Mouse (Mus musculus) limb, embryonic 10.5 days (tissue): ENCODE measurements around the gene Gm10112. TPM values are rescaled to one million over a fixed set of nuclear protein-coding genes. Genes with fewer than 3 reads are reported as not detected.

Source experiments
- DNase-seq: peaks from one replicate; pipeline ENCODE4 v3.0.0-alpha.2; 2017; ENCODE audit warnings: low spot score
- H3K27ac ChIP-seq: fragments of 300-500 bp; sonication (generic); 2 replicates; pipeline ENCODE4 v1.5.1; 2016; ENCODE audit warnings: mild to moderate bottlenecking
- H3K27me3 ChIP-seq: fragments of 300-500 bp; sonication (generic); 2 replicates; pipeline ENCODE4 v1.6.1; 2016; ENCODE audit warnings: low read depth, mild to moderate bottlenecking; ENCODE audit not compliant: poor library complexity, severe bottlenecking
- H3K36me3 ChIP-seq: fragments of 300-500 bp; sonication (generic); 2 replicates; pipeline ENCODE4 v1.6.1; 2016; ENCODE audit warnings: mild to moderate bottlenecking, moderate library complexity
- H3K4me1 ChIP-seq: fragments of 300-500 bp; sonication (generic); 2 replicates; pipeline ENCODE4 v1.6.1; 2016
- H3K4me3 ChIP-seq: fragments of 300-500 bp; sonication (generic); 2 replicates; pipeline ENCODE4 v1.5.1; 2016; ENCODE audit warnings: mild to moderate bottlenecking, moderate library complexity
- H3K9me3 ChIP-seq: fragments of 300-500 bp; sonication (generic); replicated peaks from 2 replicates; pipeline ENCODE4 v1.6.1; 2016; ENCODE audit warnings: mild to moderate bottlenecking
- WGBS: fragments of 180-500 bp; shearing (Covaris S2); methylation state at CpG from one replicate; pipeline ENCODE4 v1.1.7; 2016; 5-methylcytosine and 5-hydroxymethylcytosine counted together
- polyA plus RNA-seq: library from polyadenylated mRNA; unstranded; fragments of >200 nt; fragmentation: Nextera tagmentation; extraction: Ambion mirVana; gene quantifications from 2 replicates; pipeline ENCODE4 v1.2.1, GENCODE M21; 2016

Gm10112 gene
- not detected in 2 replicates for polyA plus RNA-seq

DNA sequence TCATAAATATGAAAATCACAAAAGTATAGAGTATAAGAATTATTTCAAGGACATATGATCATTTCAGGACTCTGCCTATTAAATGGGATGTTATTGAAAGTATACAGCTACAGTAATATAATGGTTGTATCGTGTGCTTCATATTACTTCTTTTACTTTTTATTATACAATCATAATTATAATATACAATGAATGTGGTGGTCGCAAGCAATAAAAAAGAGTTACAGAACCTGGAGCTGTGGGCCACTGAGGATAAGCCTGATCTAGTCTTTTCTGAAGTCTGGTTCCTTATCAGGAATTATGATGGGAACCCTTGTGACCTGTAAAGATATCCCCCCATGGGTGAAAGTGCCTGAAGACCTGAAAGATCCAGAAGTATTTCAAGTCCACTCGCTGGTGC, at the start of gene Gm10112:
TSS of gene Gm10112 (plus strand) at position 301 of the 400 bp plus-strand sequence.
- Histone ChIP-seq H3K4me1 (no peaks in the 10 kb centered on the region), H3K36me3 (no peaks in the 10 kb centered on the region), H3K9me3 (no peaks in the 10 kb centered on the region), H3K27ac (no peak within 1 kb of the TSS), H3K27me3 (no peaks in the 10 kb centered on the region), H3K4me3 (no peak within 1 kb of the TSS)
- 90% methylated on average over 3 of the region's 3 CpGs for WGBS
- no peak for DNase-seq

GRCm38 (mm10) chrX:111189574-111189973, 21.4 kb downstream of the Gm10112 start:
- no peak for DNase-seq
- 43% methylated on average over 1 of the region's 1 CpGs for WGBS
- Histone ChIP-seq H3K9me3 (no peaks in the 10 kb centered on the region), H3K4me1 (no peaks in the 10 kb centered on the region), H3K4me3 (no peak overlapping the region), H3K36me3 (no peaks in the 10 kb centered on the region), H3K27me3 (no peaks in the 10 kb centered on the region), H3K27ac (no peak overlapping the region)

GRCm38 (mm10) chrX:111196376-111196775, 28.2 kb downstream of the Gm10112 start:
- no peak overlapping the region for H3K27ac ChIP-seq
- no peaks in the 10 kb centered on the region for H3K36me3 ChIP-seq
- no peaks in the 10 kb centered on the region for H3K4me1 ChIP-seq
- no peaks in the 10 kb centered on the region for H3K27me3 ChIP-seq
- no peak overlapping the region for H3K4me3 ChIP-seq
- DNase-seq: no peak
- H3K9me3 ChIP-seq: no peaks in the 10 kb centered on the region
- 3% methylated on average over 2 of the region's 2 CpGs for WGBS

DNA sequence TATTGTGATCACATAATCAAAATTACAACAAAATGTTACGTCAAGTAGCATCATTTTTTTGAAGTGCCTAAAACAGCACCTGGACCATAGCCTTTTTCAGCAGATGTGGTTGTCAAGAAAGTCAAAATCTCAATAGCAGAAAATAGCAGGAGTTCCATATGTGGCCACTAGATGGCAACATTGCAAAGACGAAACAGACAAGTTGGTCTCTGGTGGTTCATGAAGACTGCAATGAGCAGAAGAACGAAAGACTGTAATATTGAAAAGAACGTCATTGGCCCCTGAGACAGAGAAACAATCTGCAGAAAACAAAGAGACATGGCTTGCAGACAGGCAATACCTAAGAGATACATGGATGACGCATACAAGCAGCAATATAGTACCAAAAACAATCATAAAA, 42.1 kb downstream of the Gm10112 start:
- Histone ChIP-seq H3K4me1 (no peaks in the 10 kb centered on the region), H3K9me3 (no peaks in the 10 kb centered on the region), H3K27me3 (no peaks in the 10 kb centered on the region), H3K27ac (no peak overlapping the region), H3K4me3 (no peak overlapping the region), H3K36me3 (no peaks in the 10 kb centered on the region)
- WGBS: 17% methylated on average over 5 of the region's 5 CpGs
- peak; percentile 31 for DNase-seq

Other genes with a start within 250 kb of the Gm10112 start
- gene Cylc1, start 57.9 kb upstream of the Gm10112 start, polyA plus RNA-seq: not detected in 2 replicates